Mouse (Mus musculus) lung, postnatal 10 days (tissue): ENCODE measurements at regions not wholly inside any gene's neighbourhood (a gene's known extent, or its start where the extent isn't known, plus 50 kb on each side); places are given as distances from the start of the nearest gene placed in this dataset.
A peak's percentile ranks its signal among the peaks of the same experiment; 100 is the strongest.

Experiments
- DNase-seq: peaks from one replicate; pipeline ENCODE4 v3.0.0; 2021

- DNase-seq = no peak
Observed at GRCm38 (mm10) chr4:12522358-12522757, 350.5 kb upstream of the Fam92a start.

GRCm38 (mm10) chr4:12521246-12521645 is 349.4 kb upstream of the Fam92a start:
- DNase-seq = no peak

DNA sequence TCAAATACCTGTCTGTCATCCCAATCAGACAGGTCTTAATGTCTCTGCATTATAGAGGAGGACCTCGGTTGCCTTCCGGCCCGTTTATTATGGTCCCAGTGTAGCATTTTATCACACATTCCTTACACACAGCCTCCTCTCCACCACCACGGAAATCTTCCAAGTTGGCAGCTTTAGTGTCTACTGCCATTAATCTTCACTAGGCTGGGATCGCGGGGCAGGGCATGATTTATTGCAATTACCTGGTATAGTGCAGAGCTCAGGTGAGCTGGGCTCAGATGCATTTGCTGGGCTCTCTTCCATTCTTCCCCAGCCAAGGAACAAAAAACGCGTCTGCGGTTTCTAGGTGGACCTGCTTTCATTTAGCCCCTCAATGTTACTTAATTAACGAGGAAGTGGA is 344.7 kb upstream of the Fam92a start:
- no peak for DNase-seq

DNA sequence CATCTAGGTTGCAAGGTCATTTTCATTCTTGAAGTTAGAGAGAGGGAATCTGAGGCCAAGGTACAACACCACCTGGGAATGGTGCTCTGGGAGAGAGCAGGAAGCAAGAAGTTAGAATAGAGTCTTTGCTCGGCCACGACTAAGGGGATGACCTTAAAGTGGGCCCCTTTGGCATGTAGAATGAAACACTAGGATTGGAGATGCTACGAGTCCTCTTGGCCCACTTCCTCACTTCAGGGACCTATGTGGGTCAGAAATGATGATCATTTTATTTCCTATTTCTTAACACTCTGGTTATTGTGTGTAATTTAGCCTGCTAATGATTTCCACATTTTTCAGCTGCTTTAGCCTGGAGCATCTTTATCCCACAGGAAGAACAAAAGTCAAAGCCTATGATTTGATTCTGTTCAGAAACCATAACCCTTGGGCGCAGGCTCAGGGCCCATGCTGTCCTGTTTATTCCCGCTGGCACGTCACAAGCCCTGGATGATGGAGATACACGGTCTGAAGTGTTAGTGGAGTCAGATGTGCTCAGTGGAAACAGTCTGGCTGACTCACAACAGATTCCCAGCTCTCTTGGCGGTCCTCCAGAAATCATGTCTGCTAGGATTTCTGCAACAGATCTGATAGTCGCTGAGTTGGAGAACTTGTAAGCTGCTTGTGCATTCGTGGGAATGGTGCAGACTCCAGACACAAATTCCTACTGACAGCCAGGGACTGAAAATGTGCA is 340.0 kb upstream of the Fam92a start:
- DNase-seq = peak; percentile 82

DNA sequence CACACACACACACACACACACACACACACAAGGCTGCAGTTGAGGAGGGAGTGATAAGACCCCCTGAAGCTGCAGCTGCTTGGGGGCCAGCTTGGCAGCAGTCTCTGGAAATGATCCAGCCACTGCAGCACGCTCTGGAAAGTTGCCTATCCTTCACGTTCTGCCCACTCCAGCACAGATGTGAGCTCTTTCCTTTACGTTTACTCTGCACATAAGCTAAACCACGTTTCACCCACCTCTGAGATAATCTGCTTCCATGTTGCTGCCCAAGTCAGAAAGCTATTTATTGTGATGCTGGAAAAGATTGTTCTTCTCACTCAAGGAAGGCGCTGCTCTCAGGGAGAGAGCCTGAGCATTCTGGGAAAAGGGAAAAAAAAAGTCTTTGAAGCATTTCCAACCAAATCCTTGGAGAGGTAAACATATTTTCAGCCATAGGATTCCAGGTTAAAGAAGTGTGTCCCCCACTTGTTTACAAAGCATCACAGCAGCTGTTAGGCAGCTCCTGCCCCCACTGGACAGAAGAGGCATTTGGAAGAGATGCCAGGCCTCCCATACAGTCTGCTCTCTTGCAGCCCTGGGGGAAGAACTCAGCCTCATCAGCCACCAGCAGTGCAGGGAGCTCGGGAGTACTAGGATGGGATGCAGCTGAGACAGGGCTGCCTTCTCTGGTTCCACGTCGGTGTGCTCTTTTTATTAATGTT is 335.2 kb upstream of the Fam92a start:
- no peak for DNase-seq

- DNase-seq = no peak
Observed at GRCm38 (mm10) chr4:12501086-12501485, 329.3 kb upstream of the Fam92a start.

- no peak for DNase-seq
Observed at GRCm38 (mm10) chr4:12498426-12498825, 326.6 kb upstream of the Fam92a start.

DNA sequence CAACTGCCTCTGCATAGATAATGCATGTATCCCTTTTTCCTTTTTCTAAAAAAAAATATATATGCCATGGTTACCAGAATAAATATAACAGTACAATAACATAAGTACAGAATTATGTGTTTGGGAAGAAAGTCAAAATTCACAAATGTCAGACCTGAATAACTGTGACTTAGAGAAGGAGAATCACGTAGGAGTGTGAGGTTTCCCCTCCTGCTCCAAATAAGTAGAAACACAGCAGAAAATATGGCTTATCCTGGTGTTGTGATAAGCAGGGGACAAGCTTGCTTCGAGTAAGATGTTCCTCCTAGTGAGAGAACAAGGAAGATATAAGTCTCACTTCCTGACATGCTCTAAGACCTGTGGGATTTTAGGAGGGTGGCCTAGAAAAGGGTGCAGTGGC is 320.7 kb upstream of the Fam92a start:
- no peak for DNase-seq

DNA sequence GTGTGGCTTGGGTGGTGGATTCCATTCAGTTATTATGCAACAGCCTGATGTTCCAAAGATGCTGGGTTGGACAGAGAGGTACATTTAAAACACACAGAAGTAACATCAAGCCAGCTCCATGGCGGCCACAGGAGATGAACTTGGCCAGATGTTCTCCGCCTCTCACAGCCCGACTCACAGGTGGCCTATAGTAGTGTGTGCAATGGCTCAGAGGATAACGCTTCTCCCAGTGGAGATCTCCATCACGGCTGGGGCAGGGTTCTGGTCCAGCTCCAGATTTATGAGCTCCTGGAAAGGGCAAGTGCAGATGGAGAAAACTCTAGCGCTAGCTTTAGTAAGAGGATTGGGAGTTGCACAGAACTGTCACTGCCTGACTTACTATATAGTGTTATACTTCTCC is 319.5 kb upstream of the Fam92a start:
- no peak for DNase-seq

DNA sequence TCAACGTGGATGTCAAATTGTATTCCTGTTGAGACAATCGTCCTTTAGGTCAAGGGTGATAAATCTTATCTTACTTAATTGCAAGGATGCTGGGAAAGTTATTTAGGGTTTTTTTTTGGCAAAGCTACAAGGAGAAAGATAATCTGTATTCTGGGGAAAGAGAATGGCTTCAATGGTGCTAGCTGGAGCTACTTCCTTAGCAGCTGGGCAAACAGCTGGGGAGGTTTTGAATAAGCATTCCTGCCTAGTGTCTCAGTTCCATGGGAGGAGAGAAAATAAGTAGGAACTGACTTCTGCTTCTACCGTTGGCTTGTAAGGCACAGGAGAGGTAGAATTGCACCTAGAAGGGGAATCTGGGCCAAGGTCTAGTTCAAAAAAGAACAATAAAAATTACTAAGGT is 318.3 kb upstream of the Fam92a start:
- no peak for DNase-seq

- no peak for DNase-seq
Observed at GRCm38 (mm10) chr4:12489358-12489757, 317.5 kb upstream of the Fam92a start.

GRCm38 (mm10) chr4:12481481-12481880 is 309.7 kb upstream of the Fam92a start:
- DNase-seq = no peak

- DNase-seq = no peak
Observed at GRCm38 (mm10) chr4:12476717-12477116, 304.9 kb upstream of the Fam92a start.

- peak; percentile 8 for DNase-seq
Observed at GRCm38 (mm10) chr4:12474981-12475568, 303.3 kb upstream of the Fam92a start.

DNA sequence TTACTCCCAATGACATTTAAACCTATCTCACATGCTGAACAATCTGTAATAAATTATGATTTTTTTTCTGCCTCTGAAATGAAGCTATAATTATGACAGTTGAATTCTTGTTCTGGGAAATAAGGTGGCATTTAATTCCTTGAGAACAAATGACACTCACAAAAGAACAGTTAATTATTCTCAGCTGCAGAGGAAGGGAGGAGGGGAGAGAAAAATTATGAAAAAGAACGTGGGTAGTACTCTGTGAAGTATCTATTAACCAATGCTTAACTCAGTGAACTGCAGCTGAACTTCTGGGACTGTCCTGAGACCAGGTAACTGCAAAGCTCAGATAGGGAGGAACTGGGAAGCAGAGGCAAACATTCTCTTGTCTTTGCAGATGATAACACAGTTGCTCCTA is 302.6 kb upstream of the Fam92a start:
- no peak for DNase-seq

- no peak for DNase-seq
Observed at GRCm38 (mm10) chr4:12461701-12462100, 289.9 kb upstream of the Fam92a start.

DNA sequence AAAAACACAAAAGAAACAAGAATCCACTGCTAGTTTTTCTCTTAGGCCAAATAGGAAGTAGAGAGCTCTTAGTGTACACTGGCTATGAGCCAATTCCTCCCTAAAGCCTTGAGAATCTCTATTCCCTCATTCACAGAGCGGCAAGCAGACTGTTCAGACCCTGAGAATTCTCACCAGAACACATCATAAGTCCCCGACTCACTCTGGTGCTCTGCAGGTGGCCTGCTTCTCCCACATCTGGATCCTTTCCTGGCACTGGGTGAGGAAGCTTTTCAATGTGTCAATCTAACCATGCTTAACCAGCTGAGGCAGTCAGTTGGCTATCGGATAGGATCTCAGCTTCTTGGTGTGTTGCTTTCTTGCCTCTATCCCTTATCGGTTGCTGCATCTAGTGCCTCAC is 289.4 kb upstream of the Fam92a start:
- DNase-seq = no peak

- DNase-seq = no peak
Observed at GRCm38 (mm10) chr4:12457978-12458597, 286.3 kb upstream of the Fam92a start.

GRCm38 (mm10) chr4:12452086-12452485 is 280.3 kb upstream of the Fam92a start:
- DNase-seq = no peak

GRCm38 (mm10) chr4:12425507-12425906 is 253.7 kb upstream of the Fam92a start:
- DNase-seq = no peak

DNA sequence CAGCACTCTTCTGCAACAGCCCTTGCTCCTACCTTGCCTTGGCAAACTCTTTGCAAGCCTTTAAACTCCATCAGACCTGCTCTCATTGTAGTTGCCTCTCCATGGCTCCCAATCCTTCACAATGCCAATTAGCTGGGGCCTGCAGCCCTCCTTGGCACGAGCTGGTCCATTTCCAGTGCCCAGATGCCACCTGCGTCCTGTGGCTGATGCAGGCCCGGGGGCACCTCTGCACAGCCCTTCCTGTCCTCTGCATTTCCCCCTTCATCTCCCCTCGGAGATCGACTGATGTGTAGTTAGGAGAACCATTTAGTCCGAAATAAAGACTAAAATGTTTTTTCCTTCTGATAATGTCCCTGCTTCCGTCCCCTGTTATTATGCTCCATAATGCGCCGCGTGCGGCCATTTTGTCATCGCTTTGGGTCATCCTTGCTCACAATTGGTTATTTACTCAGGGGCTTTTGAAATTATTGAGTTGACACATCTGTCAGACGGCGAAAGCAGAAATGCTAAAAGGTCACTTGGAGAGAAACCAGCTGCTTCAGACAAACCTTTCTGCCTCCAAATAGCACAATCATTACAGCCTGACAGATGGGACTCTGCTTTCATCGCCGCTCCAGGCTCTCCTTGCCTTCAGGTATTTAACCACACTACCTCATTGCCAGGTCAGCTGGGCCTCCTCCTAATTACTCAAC is 250.0 kb upstream of the Fam92a start:
- no peak for DNase-seq

- DNase-seq = peak; percentile 30
Observed at GRCm38 (mm10) chr4:12418086-12418485, 246.3 kb upstream of the Fam92a start.

DNA sequence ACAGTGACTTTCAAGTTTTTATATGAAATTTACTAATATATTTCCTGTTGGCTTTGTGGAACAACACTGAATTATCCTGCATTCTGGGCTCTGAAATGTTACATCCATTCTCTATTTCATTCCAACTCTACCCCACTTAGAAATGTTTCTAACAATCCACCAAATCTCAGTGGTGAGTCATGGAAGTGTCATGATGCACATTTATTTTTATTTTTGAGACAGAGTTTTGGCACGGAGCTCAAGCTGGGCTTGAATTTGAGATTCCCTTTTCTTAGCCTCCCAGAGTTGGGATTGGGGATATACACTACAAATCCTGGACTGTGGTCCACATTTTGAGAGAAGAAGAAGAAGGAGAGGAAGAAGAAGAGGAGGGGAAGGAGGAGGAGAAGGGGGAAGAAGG is 223.5 kb upstream of the Fam92a start:
- no peak for DNase-seq
